Mouse (Mus musculus) ES-CJ7 (cell line): Measurements from ENCODE around the gene Hrk.

Experiments
- DNase-seq: peaks from one replicate; pipeline ENCODE4 v3.0.0; 2011; ENCODE audit warnings: low read depth, low spot score

The Hrk gene

GRCm38 (mm10) chr5:118160691-118161090, 3.8 kb upstream of the Hrk start:
- DNase-seq, result peak; percentile 81

GRCm38 (mm10) chr5:118165462-118165861, 1.0 kb downstream of the Hrk start:
- peak; percentile 44 for DNase-seq

- no peak for DNase-seq
Measured at GRCm38 (mm10) chr5:118167561-118167995, 3.1 kb downstream of the Hrk start.

DNA sequence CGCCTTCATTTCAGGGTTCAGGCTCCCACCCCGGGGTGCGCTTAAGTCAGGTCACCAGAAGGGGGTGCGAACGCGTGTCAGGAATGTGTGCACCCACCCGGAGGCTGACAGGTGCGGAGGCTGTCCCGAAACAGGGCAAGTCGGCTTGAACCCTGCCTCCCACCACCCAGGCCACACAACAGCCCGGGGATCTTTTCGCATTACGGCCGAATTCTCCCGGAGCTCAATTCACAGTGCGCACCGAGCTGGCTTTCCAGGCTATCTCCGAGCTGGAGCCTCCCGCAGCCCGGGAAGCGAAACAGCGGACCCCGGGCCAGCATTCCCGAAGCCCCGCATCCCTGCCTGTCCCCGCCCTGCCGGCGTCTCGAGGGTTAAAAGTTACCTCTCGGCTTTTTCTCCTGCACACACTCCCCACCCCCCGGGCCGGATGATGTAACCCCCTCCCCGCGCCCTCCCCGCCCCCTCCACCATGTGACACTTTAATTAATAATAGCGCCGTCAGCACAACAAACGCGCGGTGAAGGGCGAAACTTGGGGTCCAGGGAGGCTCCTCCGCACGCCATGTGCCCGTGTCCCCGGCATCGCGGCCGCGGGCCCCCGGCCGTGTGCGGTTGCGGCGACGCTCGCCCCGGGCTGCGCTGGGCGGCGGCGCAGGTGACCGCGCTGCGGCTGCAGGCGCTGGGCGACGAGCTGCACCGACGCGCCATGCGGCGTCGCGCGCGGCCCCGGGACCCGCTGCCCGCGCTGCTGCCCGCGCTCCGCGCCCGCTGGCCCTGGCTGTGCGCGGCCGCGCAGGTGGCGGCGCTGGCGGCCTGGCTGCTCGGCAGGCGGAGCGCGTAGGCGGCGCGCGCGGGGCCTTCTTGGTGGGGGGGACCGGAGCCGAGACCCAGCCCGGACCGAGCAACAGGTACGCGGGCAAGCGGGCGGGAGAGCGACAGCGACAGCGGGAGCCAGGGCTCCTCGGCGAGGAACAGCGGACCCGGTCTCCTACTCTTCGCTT, 5.1 kb downstream of the Hrk start:
- DNase-seq, result peak; percentile 52

DNA sequence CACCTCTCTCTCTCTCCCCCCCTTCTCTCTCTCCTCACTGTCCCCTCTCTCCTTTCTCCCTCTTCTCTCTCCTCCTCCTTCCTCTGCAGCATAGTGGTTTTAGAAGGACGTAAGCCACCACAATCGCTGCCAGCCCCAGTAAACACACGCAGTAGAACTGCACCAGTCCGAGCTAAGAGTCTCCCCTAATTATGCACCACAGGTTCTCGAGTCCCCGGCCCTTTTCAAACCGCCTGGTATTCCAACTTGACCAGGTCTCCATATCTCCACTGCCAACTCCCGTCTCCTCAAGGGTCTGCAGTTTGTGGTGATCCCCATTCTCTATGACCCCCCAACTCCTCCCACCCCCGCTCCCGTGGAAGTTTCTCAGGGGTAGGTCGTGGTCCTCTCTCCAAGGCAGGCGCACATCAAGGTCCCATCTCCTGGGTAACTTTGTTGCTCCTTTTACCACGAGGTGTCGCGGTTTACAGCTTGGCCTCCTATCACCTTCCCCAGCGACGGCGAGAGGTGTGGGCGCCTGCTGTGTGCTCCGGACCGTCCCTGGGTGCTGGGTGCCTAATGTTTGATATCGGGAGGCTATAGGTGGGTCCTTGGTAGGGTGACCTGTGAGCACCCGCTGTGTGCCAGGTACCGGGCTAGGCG, 6.6 kb downstream of the Hrk start:
- DNase-seq, result peak; percentile 65

DNA sequence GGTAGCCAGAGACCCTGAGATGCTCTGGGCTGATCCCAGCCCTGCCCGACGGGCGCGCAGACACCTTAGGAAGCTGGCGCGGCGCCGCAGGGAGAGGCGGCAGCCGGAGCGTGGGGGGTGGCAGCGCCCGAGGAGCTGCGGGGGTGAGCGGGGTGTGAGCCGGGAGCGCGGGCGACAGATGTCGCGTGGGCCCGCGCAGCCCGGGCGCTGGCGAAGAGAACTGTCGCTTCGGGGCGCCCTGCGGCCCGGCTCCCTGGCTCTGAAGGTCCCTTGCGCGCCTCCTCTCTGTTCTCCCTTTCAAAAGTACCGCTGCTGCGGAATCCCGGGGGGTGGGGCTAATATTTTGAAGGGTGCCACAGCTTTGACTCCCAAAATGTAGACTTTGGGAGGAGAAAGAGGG, 7.2 kb downstream of the Hrk start:
- no peak for DNase-seq

- DNase-seq, result peak; percentile 75
Measured at GRCm38 (mm10) chr5:118172078-118172723, 7.8 kb downstream of the Hrk start.

DNA sequence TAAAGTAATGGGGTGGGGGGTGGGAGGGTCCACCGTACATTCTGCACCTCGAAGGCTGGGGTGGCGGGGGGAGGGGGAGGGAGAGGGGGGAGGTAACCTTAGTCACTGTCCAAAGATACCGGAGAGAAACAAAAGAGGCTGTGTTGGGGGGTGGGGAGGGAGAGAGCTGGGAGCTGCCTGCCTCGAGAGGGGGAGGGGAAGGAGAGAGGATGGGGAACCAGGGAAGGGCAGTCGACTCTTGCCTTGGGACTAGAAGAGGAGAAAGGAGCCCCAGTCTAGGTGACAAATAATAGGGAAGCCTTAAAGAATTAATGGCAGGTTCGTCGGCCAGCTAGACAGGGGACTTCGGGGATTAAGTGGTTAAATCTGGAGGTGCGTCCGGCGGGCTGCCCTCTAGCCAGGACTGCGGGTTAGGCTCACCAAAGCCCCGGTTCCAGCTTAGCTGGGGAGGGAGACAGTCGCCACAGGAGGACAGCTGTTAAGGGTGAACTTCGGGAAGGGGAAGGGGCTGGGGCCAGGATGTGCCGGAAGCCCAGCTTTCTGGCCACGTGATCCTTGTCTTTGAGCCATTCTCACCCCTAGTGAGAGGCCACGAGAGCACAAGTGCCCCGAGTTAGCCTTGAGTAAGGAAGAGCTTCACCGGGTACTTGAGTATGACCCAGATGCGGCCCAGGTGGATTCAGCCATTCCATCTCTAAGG, 10.0 kb downstream of the Hrk start:
- DNase-seq, result peak; percentile 68

GRCm38 (mm10) chr5:118175137-118175536, 10.7 kb downstream of the Hrk start:
- peak; percentile 61 for DNase-seq

DNA sequence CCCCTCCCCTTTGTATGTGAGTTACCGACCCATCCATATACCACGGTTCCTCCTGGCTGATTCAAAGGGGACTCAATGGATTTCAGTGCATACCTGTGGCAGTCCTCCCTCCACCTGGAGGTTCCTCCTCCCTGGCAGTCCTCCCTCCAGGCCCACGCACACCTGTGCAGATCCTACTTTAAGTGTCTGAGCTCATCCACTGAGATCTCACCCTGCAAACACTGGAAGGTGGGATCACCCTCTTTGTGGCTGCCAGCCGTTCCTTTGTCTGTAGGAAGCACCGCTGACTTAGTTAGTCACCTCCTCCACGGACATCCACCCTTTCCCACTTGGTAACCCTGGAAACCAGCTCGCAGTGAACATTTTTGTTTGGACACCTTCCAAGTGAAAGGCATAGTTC, 13.2 kb downstream of the Hrk start:
- DNase-seq, result no peak

DNA sequence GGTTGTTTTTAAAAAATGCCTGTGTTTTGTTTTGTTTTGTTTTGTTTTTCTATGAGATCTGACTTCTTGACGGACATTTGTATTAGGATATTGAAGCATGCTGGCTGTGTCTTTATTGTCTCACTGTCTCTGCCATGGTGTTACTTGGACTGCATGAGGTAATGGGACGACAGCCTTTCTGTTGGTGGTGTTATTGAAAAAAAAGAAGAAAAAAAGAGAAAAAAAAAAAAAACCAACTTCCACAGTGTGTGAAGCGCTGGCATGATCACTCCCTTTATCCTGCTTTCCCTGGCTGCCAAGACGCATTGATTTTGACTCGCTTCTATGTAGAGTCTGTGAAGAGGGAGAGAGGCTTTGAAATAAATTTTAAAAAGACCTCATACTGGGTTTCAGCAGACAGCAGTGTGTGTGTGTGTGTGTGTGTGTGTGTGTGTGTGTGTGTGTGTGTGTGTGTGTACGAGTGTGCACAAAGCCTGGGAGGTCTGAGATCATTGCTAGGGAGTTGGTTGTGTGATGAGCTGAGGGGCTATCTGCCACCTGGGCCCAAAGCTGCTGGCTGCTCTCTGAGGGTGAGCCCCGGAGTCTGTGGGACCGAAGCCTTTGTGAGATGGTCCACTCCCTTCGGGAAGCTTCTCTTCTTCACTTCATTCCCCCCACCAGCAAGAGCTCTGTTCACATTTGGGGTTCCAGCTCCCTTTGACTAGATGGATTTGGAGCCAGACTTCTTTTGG, 22.6 kb downstream of the Hrk start:
- DNase-seq, result no peak

DNA sequence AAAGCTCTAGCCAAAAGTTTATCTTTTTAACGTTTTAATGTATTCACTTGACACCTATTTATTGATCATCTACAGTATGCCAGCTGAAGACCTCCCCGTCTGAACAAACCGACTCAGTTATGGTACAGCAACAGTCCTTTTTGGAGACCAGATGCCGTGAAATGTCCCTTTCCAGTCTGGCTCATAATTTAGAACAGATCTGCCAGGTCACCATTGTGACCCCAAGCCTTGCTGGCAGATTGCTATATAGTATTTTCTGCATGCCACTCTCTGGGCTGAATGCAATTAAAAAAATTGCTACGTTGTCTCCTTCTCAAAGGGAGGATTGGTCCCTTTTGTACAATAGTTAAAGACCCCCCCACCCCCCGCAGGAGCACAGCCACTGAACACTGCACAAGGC, 23.9 kb downstream of the Hrk start:
- no peak for DNase-seq

GRCm38 (mm10) chr5:118190491-118190890, 26.0 kb downstream of the Hrk start:
- no peak for DNase-seq

DNA sequence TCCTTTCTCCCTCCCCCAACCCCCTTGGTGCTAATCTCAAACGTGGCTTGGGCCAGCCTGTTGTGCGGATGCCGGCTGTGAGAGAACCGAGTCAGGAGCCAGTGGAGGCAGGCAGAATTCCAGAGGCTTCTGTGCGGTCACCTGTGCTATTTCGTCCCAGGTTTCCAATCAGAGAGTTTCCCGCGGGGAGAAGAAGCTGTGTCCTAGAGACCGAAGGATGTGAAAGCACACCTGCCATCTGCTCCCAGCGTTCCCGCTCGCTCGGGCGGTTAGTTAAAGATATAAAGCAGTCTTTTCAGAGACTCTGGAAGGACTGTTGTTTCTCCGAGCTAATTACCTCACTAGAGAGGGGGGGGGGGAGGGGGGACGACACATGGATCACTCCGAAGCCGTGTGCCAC, 27.8 kb downstream of the Hrk start:
- DNase-seq, result no peak

GRCm38 (mm10) chr5:118197421-118197820, 33.0 kb downstream of the Hrk start:
- DNase-seq, result no peak

GRCm38 (mm10) chr5:118199670-118200069, 35.2 kb downstream of the Hrk start:
- no peak for DNase-seq

GRCm38 (mm10) chr5:118204675-118205440, 40.4 kb downstream of the Hrk start:
- no peak for DNase-seq

DNA sequence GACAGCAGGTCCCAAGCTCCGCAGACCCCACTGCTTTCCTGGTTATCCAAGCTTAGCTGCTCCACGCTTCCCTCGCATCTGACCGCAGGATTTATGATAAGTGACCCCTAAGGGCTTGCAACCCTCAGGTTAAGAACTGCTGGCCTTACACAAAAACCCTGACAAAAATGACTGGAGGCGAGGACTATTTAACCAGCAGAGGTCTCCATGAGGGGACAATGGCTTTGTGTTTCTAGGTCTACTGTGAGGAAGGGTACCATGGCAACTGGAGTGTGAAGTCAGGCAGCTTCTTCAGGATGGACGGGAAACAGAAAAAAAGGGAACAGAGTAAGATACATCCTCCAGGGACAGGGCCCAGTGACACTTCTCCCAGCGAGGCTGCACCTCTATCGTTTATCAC, 41.4 kb downstream of the Hrk start:
- DNase-seq, result no peak

- DNase-seq, result no peak
Measured at GRCm38 (mm10) chr5:118214012-118214411, 49.6 kb downstream of the Hrk start.
